Mouse (Mus musculus): ENCODE results near the gene Pkp4.

- TF ChIP-seq CTCF (IDR thresholded peaks at IDR 0.05; ENCODE audit: borderline replicate concordance, insufficient read depth, low read depth, low read length): no peak
- TF ChIP-seq POLR2A (IDR thresholded peaks at IDR 0.05; ENCODE audit: borderline replicate concordance, insufficient read depth, low read length): no peak
Measured at GRCm38 (mm10) chr2:59383852-59384776, 223.5 kb downstream of the Pkp4 start.
